Mouse (Mus musculus) ES-E14 (cell line): Measurements from ENCODE around the gene Snx5.

Experiments used
- CHD2 ChIP-seq: IDR thresholded peaks from 2 replicates; pipeline ENCODE4 v1.6.1; 2014; ENCODE audit warnings: mild to moderate bottlenecking, low read depth, low read length, inconsistent platforms
- MAFK ChIP-seq: IDR thresholded peaks from 2 replicates; pipeline ENCODE4 v1.6.1; 2014; ENCODE audit warnings: mild to moderate bottlenecking, low read depth, low read length, inconsistent platforms; ENCODE audit not compliant: insufficient read depth
- ZC3H11A ChIP-seq: IDR thresholded peaks from 2 replicates; pipeline ENCODE4 v1.6.1; 2012; ENCODE audit warnings: low read depth, mild to moderate bottlenecking, inconsistent platforms, low read length, borderline replicate concordance
- ZNF384 ChIP-seq: IDR thresholded peaks from 2 replicates; pipeline ENCODE4 v1.6.1; 2012; ENCODE audit warnings: low read depth, low read length, inconsistent platforms

- TF ChIP-seq ZC3H11A, result no peak
- TF ChIP-seq MAFK, result no peak
- TF ChIP-seq ZNF384, result no peak
- no peak for TF ChIP-seq CHD2
Observed at GRCm38 (mm10) chr2:144213803-144214202, 56.9 kb downstream of the Snx5 start.
